Mouse (Mus musculus) cortical plate, adult 2 months (tissue): ENCODE measurements around the gene Arl15. TPM values are rescaled to one million over a fixed set of nuclear protein-coding genes. Genes with fewer than 3 reads are reported as not detected.

ENCODE experiments used
- H3K27ac ChIP-seq: fragments of 200-500 bp; 2 replicates; pipeline ENCODE4 v1.5.1; 2012; ENCODE audit warnings: low read length, control low read depth, inconsistent platforms; ENCODE audit not compliant: insufficient read depth
- H3K4me1 ChIP-seq: fragments of 200-500 bp; 2 replicates; pipeline ENCODE4 v1.6.1; 2011; ENCODE audit warnings: low read length; ENCODE audit not compliant: control insufficient read depth, insufficient read depth
- H3K4me3 ChIP-seq: fragments of 200-500 bp; 2 replicates; pipeline ENCODE4 v1.5.1; 2011; ENCODE audit warnings: mild to moderate bottlenecking, low read length, control low read depth; ENCODE audit not compliant: insufficient read depth
- CTCF ChIP-seq: fragments of 200-500 bp; IDR thresholded peaks from 2 replicates; pipeline ENCODE4 v1.5.1; 2011; ENCODE audit warnings: mild to moderate bottlenecking, control low read depth, low read length; ENCODE audit not compliant: insufficient read depth; ENCODE audit errors: extremely low read depth
- POLR2A ChIP-seq: fragments of 200-500 bp; IDR thresholded peaks from 2 replicates; pipeline ENCODE4 v1.6.1; 2011; ENCODE audit warnings: mild to moderate bottlenecking, low read length, control low read depth; ENCODE audit not compliant: insufficient read depth; ENCODE audit errors: extremely low read depth
- polyA plus RNA-seq: library from polyadenylated mRNA; depleted of rRNA; stranded (reverse); fragments of >200 nt; gene quantifications from 2 replicates; pipeline ENCODE4 v1.2.3, GENCODE M21; 2012

Gene Arl15
- polyA plus RNA-seq, 1 experiment: 14.8 TPM

- Histone ChIP-seq H3K27ac (no peak overlapping the region), H3K4me1 (no peaks in the 10 kb centered on the region)
- TF ChIP-seq POLR2A: no peak
- TF ChIP-seq CTCF: no peak
These were observed 198.8 kb downstream of the Arl15 start for GRCm38 (mm10) chr13:113993066-113993465.

GRCm38 (mm10) chr13:113994586-113994985 lies 200.3 kb downstream of the Arl15 start:
- no peak overlapping the region for H3K4me3 ChIP-seq
- TF ChIP-seq CTCF: no peak
- no peak for TF ChIP-seq POLR2A

More at GRCm38 (mm10) chr13:113993066-113993465, 198.8 kb downstream of the Arl15 start:
- no peak overlapping the region for H3K4me3 ChIP-seq

GRCm38 (mm10) chr13:113995490-113996236 lies 201.4 kb downstream of the Arl15 start:
- no peaks in the 10 kb centered on the region for H3K4me1 ChIP-seq
- no peak overlapping the region for H3K27ac ChIP-seq
- no peak overlapping the region for H3K4me3 ChIP-seq
- TF ChIP-seq CTCF (no peak), POLR2A (no peak)

More at GRCm38 (mm10) chr13:113994586-113994985, 200.3 kb downstream of the Arl15 start:
- Histone ChIP-seq H3K4me1 (no peaks in the 10 kb centered on the region), H3K27ac (no peak overlapping the region)

- H3K4me3 ChIP-seq: no peak overlapping the region
- peaks cover 1% of the 10 kb centered on the region for H3K4me1 ChIP-seq
- H3K27ac ChIP-seq: no peak overlapping the region
- no peak for TF ChIP-seq POLR2A
- TF ChIP-seq CTCF: no peak
These were observed 204.5 kb downstream of the Arl15 start for GRCm38 (mm10) chr13:113998811-113999210.

GRCm38 (mm10) chr13:114003463-114003862 lies 209.2 kb downstream of the Arl15 start:
- TF ChIP-seq CTCF (no peak), POLR2A (no peak)
- H3K27ac ChIP-seq: no peak overlapping the region
- H3K4me3 ChIP-seq: no peak overlapping the region
- H3K4me1 ChIP-seq: peaks cover 1% of the 10 kb centered on the region

GRCm38 (mm10) chr13:114004191-114004590 lies 209.9 kb downstream of the Arl15 start:
- Histone ChIP-seq H3K4me3 (no peak overlapping the region), H3K27ac (no peak overlapping the region), H3K4me1 (peaks cover 1% of the 10 kb centered on the region)
- TF ChIP-seq POLR2A (no peak), CTCF (no peak)

GRCm38 (mm10) chr13:114009786-114010185 lies 215.5 kb downstream of the Arl15 start:
- H3K27ac ChIP-seq: no peak overlapping the region
- H3K4me3 ChIP-seq: no peak overlapping the region
- no peaks in the 10 kb centered on the region for H3K4me1 ChIP-seq
- TF ChIP-seq CTCF (no peak), POLR2A (no peak)

GRCm38 (mm10) chr13:114010521-114010920 lies 216.2 kb downstream of the Arl15 start:
- Histone ChIP-seq H3K4me1 (no peaks in the 10 kb centered on the region), H3K4me3 (no peak overlapping the region), H3K27ac (no peak overlapping the region)
- TF ChIP-seq POLR2A (no peak), CTCF (no peak)

- Histone ChIP-seq H3K4me3 (no peak overlapping the region), H3K27ac (no peak overlapping the region), H3K4me1 (no peaks in the 10 kb centered on the region)
- TF ChIP-seq CTCF: no peak
- TF ChIP-seq POLR2A: no peak
These were observed 216.7 kb downstream of the Arl15 start for GRCm38 (mm10) chr13:114011019-114011418.

- no peak for TF ChIP-seq POLR2A
- no peak for TF ChIP-seq CTCF
- Histone ChIP-seq H3K4me1 (no peaks in the 10 kb centered on the region; the same call in 1 of the 2 replicates), H3K4me3 (no peak overlapping the region)
These were observed 223.6 kb downstream of the Arl15 start for GRCm38 (mm10) chr13:114017928-114018327.

More at GRCm38 (mm10) chr13:114017928-114018327, 223.6 kb downstream of the Arl15 start:
- no peak overlapping the region for H3K27ac ChIP-seq
